Mouse (Mus musculus) limb, embryonic 13.5 days (tissue): ENCODE measurements around the gene Grb2. TPM values are rescaled to one million over a fixed set of nuclear protein-coding genes. Genes with fewer than 3 reads are reported as not detected.
"Not testable (repeated sequence)": the region's sequence is repeated elsewhere in the genome, so short reads cannot be mapped to it uniquely, and the experiment has no call there.

ENCODE experiments used
- ATAC-seq: fragments of 200-750 bp; cut with Nextera tagmentation; 2 replicates; pipeline ENCODE4 v1.8.0; 2017; ENCODE audit warnings: low read depth, moderate number of reproducible peaks, moderate TSS enrichment; ENCODE audit not compliant: low FRiP score
- H3K27ac ChIP-seq: fragments of 300-500 bp; sonication (generic); 2 replicates; pipeline ENCODE4 v1.5.1; 2015; ENCODE audit warnings: inconsistent platforms, mild to moderate bottlenecking, moderate library complexity
- H3K27me3 ChIP-seq: fragments of 300-500 bp; sonication (generic); 2 replicates; pipeline ENCODE4 v1.6.1; 2015; ENCODE audit warnings: mild to moderate bottlenecking, inconsistent platforms
- H3K36me3 ChIP-seq: fragments of 300-500 bp; sonication (generic); 2 replicates; pipeline ENCODE4 v1.6.1; 2015; ENCODE audit warnings: inconsistent platforms, mild to moderate bottlenecking, moderate library complexity
- H3K4me1 ChIP-seq: fragments of 300-500 bp; sonication (generic); 2 replicates; pipeline ENCODE4 v1.6.1; 2015; ENCODE audit warnings: inconsistent platforms
- H3K4me2 ChIP-seq: fragments of 300-500 bp; sonication (generic); replicated peaks from 2 replicates; pipeline ENCODE4 v1.6.1; 2015; ENCODE audit warnings: inconsistent platforms, mild to moderate bottlenecking, moderate library complexity
- H3K4me3 ChIP-seq: fragments of 300-500 bp; sonication (generic); 2 replicates; pipeline ENCODE4 v1.5.1; 2015; ENCODE audit warnings: moderate library complexity, mild to moderate bottlenecking, inconsistent platforms
- H3K9ac ChIP-seq: fragments of 300-500 bp; sonication (generic); 2 replicates; pipeline ENCODE4 v1.6.1; 2015; ENCODE audit warnings: mild to moderate bottlenecking, inconsistent platforms
- H3K9me3 ChIP-seq: fragments of 300-500 bp; sonication (generic); 2 replicates; pipeline ENCODE4 v1.6.1; 2016; ENCODE audit warnings: inconsistent platforms
- WGBS: fragments of 180-500 bp; shearing (Covaris S2); methylation state at CpG from one replicate; pipeline ENCODE4 v1.1.7; 2015; 5-methylcytosine and 5-hydroxymethylcytosine counted together
- polyA plus RNA-seq: library from polyadenylated mRNA; unstranded; fragments of >200 nt; fragmentation: Nextera tagmentation; extraction: Ambion mirVana; gene quantifications from 2 replicates; pipeline ENCODE4 v1.2.1, GENCODE M21; 2015

The Grb2 gene
- polyA plus RNA-seq, 1 experiment from 2014 or later, result 102 TPM

DNA sequence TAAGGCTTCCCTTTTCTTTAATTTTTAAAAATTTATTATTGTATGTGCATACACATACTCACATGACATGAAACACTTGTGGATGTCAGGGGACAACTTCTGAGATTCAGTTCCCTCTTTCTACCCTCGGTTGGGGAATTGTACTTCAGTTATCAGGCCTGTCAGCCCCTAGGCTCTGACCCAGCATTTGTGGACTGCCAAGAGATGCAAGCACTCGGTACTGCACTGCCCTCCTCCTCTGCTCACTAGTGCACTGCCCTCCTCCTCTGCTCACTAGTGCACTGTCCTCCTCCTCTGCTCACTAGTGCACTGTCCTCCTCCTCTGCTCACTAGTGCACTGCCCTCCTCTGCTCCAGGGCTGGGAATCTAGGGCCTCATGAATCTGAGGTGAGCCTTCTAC lies 54.3 kb downstream of the Grb2 start:
- Histone ChIP-seq H3K4me3 (no peak overlapping the region), H3K27ac (no peak overlapping the region), H3K4me2 (no peak overlapping the region), H3K9me3 (no peaks in the 10 kb centered on the region), H3K9ac (no peak overlapping the region), H3K36me3 (peaks cover 47% of the 10 kb centered on the region), H3K27me3 (no peaks in the 10 kb centered on the region), H3K4me1 (no peaks in the 10 kb centered on the region)
- ATAC-seq, result no peak
- WGBS, result 68% methylated on average over 2 of the region's 2 CpGs

DNA sequence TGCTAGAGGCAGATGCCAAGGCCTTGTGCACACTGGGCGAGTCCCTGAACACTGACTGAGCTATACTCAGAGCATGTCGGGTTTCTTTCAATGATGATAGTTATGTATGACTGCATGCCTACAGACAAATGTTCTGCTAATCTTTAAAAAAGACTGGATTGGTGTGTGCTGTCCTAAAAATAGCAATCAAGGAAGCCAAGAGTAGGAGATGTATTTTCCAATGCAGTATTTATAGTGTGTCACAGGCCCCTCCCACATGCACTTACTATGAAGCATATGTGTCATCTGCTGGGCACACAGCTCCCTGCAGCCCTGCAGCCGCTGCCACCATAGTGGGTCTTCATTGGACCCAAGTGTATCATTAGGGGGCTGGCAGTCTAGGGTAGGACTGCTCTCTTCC lies 55.2 kb downstream of the Grb2 start:
- 85% methylated on average over 3 of the region's 3 CpGs for WGBS

DNA sequence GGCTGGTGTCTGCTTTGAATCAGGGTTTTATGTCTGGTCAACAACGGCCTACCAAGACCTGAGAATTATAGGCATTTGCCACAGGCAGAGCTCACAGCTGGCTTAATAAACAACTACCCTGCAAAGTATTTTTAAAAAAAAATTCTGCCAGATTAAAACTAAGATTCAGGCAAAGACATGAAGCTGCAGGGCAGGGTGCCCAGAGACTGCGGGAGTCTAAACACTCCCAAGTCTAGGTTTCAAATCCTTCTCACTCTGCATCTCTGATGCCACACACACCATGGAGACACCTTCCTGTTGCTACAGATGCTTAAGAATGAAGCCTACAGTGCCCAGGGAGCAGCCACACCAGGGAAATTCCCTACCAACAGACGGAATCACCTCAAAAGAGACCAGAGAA lies 56.7 kb downstream of the Grb2 start:
- Histone ChIP-seq H3K4me3 (no peak overlapping the region), H3K9ac (no peak overlapping the region), H3K27ac (no peak overlapping the region), H3K36me3 (peaks cover 65% of the 10 kb centered on the region), H3K27me3 (no peaks in the 10 kb centered on the region), H3K4me2 (no peak overlapping the region), H3K9me3 (no peaks in the 10 kb centered on the region), H3K4me1 (peaks cover 4% of the 10 kb centered on the region; the same call in 1 of the 2 replicates)
- WGBS, result 75% methylated on average over 3 of the region's 3 CpGs
- ATAC-seq, result no peak

More for the DNA sequence above, 55.2 kb downstream of the Grb2 start:
- no peak for ATAC-seq
- H3K27me3 ChIP-seq, result no peaks in the 10 kb centered on the region
- H3K9me3 ChIP-seq, result no peaks in the 10 kb centered on the region
- H3K27ac ChIP-seq, result no peak overlapping the region; the same call in 1 of the 2 replicates
- no peak overlapping the region for H3K4me3 ChIP-seq
- H3K4me1 ChIP-seq, result no peaks in the 10 kb centered on the region
- H3K36me3 ChIP-seq, result peaks cover 57% of the 10 kb centered on the region
- no peak overlapping the region for H3K4me2 ChIP-seq
- H3K9ac ChIP-seq, result no peak overlapping the region

DNA sequence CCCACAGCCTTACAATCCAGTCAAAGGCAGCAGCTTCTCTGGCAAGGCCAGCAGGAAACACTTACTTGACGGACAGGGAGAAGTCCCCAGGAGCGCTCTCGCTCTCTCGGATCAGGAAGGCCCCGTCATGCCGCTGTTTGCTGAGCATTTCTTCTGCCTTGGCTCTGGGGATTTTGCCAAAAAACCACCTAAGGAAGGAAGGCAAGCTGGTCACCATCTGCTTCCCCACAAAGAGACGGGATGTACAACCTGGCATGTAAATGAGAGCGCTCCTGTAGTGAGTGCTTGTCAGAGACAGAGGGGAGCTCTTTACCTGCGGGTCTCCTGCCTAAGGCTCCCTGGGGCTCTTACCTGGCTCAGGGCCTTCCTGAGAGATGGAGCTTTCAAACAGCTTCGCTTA lies 58.7 kb downstream of the Grb2 start:
- no peak for ATAC-seq
- Histone ChIP-seq H3K4me1 (peaks cover 4% of the 10 kb centered on the region; the same call in 1 of the 2 replicates), H3K9me3 (no peaks in the 10 kb centered on the region), H3K9ac (0 out of 2 replicates have a peak overlapping the region, but pooled peaks have one; percentile 19), H3K27ac (peak overlapping the region; percentile 1; the same call in 1 of the 2 replicates), H3K36me3 (peaks cover 71% of the 10 kb centered on the region), H3K4me3 (no peak overlapping the region), H3K27me3 (no peaks in the 10 kb centered on the region), H3K4me2 (no peak overlapping the region)
- WGBS, result 77% methylated on average over 10 of the region's 10 CpGs

DNA sequence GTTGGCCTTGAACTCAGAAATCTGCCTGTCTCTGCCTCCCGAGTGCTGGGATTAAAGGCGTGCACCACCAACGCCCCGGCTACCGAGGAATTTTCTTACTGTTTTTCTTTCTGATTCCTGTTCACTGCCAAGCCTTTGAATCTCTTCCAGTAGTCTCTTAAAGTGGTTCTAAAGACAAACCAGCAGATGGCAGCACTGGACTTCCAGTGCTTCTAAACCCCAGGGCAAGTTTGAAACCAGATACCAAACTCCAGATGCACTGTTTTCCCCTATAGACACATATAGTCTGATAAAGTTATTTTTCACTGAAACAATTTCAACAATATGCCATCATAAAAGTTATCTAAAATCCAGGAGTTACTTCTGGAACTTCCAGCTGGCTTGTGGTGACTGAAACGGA lies 60.9 kb downstream of the Grb2 start:
- Histone ChIP-seq H3K4me2 (no peak overlapping the region), H3K9me3 (no peaks in the 10 kb centered on the region), H3K9ac (no peak overlapping the region), H3K27me3 (no peaks in the 10 kb centered on the region), H3K36me3 (peaks cover 72% of the 10 kb centered on the region), H3K4me1 (peaks cover 4% of the 10 kb centered on the region; the same call in 1 of the 2 replicates), H3K4me3 (no peak overlapping the region), H3K27ac (no peak overlapping the region)
- ATAC-seq, result no peak
- 45% methylated on average over 6 of the region's 6 CpGs for WGBS

DNA sequence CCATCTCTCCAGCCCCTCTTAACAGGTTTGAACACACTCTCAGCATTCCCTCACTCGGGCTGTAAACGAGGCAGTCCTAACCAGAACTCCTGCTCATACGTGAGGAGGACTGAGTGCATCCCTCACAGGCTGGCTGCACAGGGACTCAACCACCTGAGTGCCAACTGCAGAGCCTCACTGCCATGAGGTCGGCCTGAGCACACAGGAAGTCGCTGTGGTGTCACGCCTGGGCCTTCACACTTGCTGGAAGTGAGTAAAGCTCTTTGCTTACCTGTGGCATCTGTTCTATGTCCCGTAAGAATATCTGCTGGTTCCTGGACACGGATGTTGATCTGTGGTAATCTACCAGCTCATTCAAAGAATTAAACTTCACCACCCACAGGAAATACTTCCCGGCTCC lies 62.0 kb downstream of the Grb2 start:
- peaks cover 69% of the 10 kb centered on the region for H3K36me3 ChIP-seq
- ATAC-seq, result no peak
- 92% methylated on average over 9 of the region's 9 CpGs for WGBS
- no peak overlapping the region for H3K4me3 ChIP-seq
- no peaks in the 10 kb centered on the region for H3K27me3 ChIP-seq
- no peak overlapping the region for H3K4me2 ChIP-seq
- H3K27ac ChIP-seq, result no peak overlapping the region
- H3K9ac ChIP-seq, result no peak overlapping the region
- H3K4me1 ChIP-seq, result peaks cover 4% of the 10 kb centered on the region; the same call in 1 of the 2 replicates
- H3K9me3 ChIP-seq, result no peaks in the 10 kb centered on the region

DNA sequence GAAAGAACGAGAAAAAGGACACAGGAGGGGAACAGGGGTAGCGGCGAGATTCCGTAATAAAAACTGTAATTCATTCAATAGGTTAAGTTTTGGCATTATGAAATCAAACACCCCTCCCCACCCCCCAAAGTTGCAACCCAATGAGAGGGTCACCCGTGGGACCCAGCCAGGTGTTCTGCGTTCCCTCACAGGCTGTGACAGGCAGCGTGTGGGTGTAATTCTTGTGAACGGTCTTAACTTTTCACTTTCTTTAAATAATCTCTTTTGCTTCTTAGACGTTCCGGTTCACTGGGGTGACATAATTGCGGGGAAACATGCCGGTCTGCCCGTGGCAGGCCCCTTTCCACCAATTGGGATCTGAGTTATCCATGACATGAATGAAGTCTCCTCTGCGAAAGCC lies 62.9 kb downstream of the Grb2 start:
- H3K27me3 ChIP-seq, H3K4me3 ChIP-seq, H3K27ac ChIP-seq, H3K4me1 ChIP-seq, H3K9me3 ChIP-seq, H3K9ac ChIP-seq, H3K4me2 ChIP-seq, ATAC-seq: not testable (repeated sequence)
- peaks cover 62% of the 10 kb centered on the region for H3K36me3 ChIP-seq
- WGBS, result 87% methylated on average over 14 of the region's 14 CpGs

DNA sequence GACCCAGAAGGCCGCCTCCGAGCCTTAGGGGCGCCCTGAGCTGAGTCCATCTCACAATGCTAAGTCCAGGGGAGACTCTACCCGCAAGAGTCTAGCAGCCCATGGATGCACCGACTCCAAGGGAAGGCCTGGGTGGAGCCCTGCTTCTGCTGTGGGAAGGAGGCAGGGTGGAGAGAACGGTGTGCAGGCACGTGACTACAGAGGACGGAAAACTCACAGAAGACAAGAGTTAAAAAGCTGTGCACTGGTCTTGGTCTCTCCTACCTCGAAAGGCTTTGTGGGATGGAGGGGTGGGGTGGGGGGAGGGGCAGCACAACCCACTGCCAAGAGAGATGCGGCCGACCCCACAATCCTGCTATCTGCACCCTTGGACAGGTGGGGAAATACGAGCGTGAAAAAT lies 64.1 kb downstream of the Grb2 start:
- no peaks in the 10 kb centered on the region for H3K9me3 ChIP-seq
- no peak overlapping the region for H3K4me2 ChIP-seq
- no peak for ATAC-seq
- H3K4me3 ChIP-seq, result no peak overlapping the region
- no peak overlapping the region; the same call in 1 of the 2 replicates for H3K9ac ChIP-seq
- peaks cover 52% of the 10 kb centered on the region for H3K36me3 ChIP-seq
- H3K27ac ChIP-seq, result no peak overlapping the region
- H3K27me3 ChIP-seq, result no peaks in the 10 kb centered on the region
- H3K4me1 ChIP-seq, result peaks cover 4% of the 10 kb centered on the region; the same call in 1 of the 2 replicates
- WGBS, result 94% methylated on average over 13 of the region's 13 CpGs

DNA sequence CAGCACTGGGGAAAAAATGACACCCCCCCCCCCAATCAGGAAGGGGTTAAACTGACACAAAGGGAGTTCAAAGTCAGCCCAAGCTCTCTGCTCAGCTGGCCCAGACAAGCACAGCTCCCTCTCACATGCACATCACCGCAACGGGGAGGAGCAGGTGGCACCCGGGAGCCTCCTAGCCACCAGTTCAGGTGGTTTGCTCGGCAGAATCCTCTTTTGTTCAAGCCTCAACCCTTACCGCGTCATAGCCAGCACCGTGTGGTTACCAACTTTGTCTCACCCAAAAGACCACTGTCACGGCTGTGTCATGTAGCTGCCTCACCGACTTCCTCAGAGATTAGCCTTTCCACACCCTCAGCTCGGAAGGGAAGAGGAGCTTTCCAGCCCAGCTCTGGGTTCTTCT lies 65.1 kb downstream of the Grb2 start:
- no peak overlapping the region for H3K9ac ChIP-seq
- H3K36me3 ChIP-seq, result peaks cover 41% of the 10 kb centered on the region
- no peak for ATAC-seq
- no peak overlapping the region for H3K4me3 ChIP-seq
- no peak overlapping the region for H3K27ac ChIP-seq
- WGBS, result 68% methylated on average over 10 of the region's 10 CpGs
- no peaks in the 10 kb centered on the region for H3K9me3 ChIP-seq
- H3K27me3 ChIP-seq, result no peaks in the 10 kb centered on the region
- H3K4me2 ChIP-seq, result no peak overlapping the region
- peaks cover 4% of the 10 kb centered on the region; the same call in 1 of the 2 replicates for H3K4me1 ChIP-seq

DNA sequence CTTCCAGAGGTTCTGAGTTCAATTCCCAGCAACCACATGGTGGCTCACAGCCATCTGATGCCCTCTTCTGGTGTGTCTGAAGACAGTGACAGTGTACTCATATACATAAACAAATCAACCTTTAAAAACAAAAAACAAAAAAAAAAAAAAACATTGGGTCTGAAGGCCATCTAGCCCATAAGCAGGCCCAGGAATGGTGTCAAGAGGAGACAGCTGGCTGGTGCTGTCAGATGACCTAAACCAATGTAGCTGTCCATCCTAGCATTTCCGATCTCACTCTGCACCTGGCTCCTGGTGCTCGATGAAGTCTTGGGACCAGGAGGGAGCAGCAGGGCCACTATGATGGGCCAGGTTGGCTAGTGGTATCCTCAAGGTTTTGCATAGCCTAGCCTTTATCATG lies 65.7 kb downstream of the Grb2 start:
- no peak overlapping the region for H3K4me2 ChIP-seq
- no peaks in the 10 kb centered on the region for H3K9me3 ChIP-seq
- no peak for ATAC-seq
- no peak overlapping the region for H3K27ac ChIP-seq
- no peak overlapping the region for H3K9ac ChIP-seq
- H3K27me3 ChIP-seq, result no peaks in the 10 kb centered on the region
- peaks cover 36% of the 10 kb centered on the region for H3K36me3 ChIP-seq
- 98% methylated on average over 2 of the region's 2 CpGs for WGBS
- no peak overlapping the region for H3K4me3 ChIP-seq
- peaks cover under 1% of the 10 kb centered on the region; the same call in 1 of the 2 replicates for H3K4me1 ChIP-seq

DNA sequence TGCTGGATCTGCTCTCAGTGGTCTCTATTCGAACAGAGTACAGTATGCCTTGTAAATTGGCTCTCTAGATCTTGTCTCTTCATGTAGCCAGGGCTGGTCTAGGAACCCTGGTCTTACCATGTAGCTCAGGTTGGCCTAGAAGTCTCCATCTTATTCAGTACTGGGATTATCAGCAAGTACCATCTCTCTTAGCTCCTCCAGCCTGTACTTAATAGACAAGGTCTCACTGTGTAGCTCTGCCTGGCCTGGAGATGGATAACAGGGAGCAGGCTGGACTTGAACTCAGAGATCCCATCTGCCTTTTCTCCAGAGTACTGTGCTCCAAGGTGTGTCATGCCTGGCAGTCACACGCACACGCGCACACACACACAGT lies 66.7 kb downstream of the Grb2 start:
- ATAC-seq, result no peak
- no peak overlapping the region for H3K4me2 ChIP-seq
- H3K36me3 ChIP-seq, result peaks cover 32% of the 10 kb centered on the region
- 92% methylated on average over 4 of the region's 4 CpGs for WGBS
- no peak overlapping the region for H3K27ac ChIP-seq
- H3K27me3 ChIP-seq, result no peaks in the 10 kb centered on the region
- H3K9me3 ChIP-seq, result no peaks in the 10 kb centered on the region
- no peaks in the 10 kb centered on the region for H3K4me1 ChIP-seq
- H3K4me3 ChIP-seq, result no peak overlapping the region
- no peak overlapping the region for H3K9ac ChIP-seq

DNA sequence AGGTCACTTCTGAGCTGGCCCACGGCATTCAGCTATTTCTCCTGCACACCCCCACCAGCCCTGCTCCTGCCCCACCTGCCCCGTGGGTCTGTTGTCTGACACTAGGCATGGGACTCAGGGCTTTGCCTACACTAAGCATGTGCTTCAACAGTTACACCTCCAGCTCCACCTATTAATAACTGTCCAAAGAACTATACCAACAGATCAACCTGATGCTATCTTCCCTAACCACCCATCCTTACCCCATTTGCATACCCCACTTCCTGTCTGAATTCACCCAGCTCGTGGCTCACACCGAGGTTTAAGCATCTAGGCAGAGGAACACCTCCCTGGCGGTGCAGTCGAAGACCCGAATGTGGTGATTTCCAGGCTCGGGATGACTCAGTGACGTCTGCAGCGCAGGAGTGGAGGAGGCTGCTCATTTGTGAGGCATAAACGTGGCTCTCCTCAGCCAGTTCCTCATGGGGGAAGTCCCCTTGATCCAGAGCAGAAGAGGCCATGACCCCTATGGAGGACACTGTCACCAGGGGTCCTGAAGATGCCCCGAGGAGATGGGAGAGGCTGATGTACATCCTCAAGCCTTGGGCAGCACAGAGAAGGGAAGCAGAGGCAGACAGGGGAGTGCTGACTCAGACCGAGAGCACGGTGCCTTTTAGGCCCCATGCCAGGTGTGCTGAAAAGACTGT lies 67.3 kb downstream of the Grb2 start:
- no peak overlapping the region for H3K27ac ChIP-seq
- no peaks in the 10 kb centered on the region for H3K27me3 ChIP-seq
- H3K9me3 ChIP-seq, result no peaks in the 10 kb centered on the region
- no peak overlapping the region for H3K4me2 ChIP-seq
- H3K36me3 ChIP-seq, result peaks cover 26% of the 10 kb centered on the region
- H3K9ac ChIP-seq, result no peak overlapping the region
- no peak for ATAC-seq
- 60% methylated on average over 14 of the region's 14 CpGs for WGBS
- H3K4me3 ChIP-seq, result no peak overlapping the region
- no peaks in the 10 kb centered on the region for H3K4me1 ChIP-seq

DNA sequence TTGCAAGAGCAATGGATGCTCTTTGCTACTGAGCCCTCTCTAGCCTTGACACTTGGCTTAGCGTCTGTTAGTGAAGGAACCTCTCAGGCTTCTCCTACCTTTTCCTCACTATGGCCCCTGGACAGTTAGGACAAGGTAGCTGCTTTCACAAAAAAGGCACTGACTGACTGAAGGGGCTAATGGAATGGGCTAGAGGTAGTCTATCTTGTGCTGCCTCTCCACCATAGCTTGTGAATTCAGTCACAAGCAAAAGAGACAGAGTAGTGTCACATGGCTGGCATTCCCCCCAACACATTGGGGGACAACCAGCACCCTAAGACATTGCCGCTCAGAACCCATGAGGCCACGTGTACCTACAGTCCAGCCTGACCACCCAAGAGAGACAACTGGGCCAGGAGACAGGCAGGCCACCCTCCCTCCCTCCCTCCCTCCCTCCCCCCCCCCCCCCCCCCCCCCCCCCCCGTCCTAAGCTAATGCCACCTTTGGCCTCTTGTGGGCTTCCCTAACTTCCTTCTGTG lies 68.0 kb downstream of the Grb2 start:
- H3K9ac ChIP-seq, result no peak overlapping the region
- no peak overlapping the region for H3K4me2 ChIP-seq
- ATAC-seq, result no peak
- H3K27me3 ChIP-seq, result no peaks in the 10 kb centered on the region
- no peaks in the 10 kb centered on the region for H3K4me1 ChIP-seq
- H3K36me3 ChIP-seq, result peaks cover 22% of the 10 kb centered on the region
- WGBS, result 78% methylated on average over 3 of the region's 4 CpGs
- H3K9me3 ChIP-seq, result no peaks in the 10 kb centered on the region
- no peak overlapping the region for H3K27ac ChIP-seq
- no peak overlapping the region for H3K4me3 ChIP-seq
